Mouse (Mus musculus): ENCODE measurements around the gene Adm. TPM values are rescaled to one million over a fixed set of nuclear protein-coding genes. Genes with fewer than 3 reads are reported as not detected.
"Not testable (repeated sequence)": the region's sequence is repeated elsewhere in the genome, so short reads cannot be mapped to it uniquely, and the experiment has no call there.

The Adm gene
- polyA plus RNA-seq, 1 experiment from 2014 or later: 4.3 TPM

- Histone ChIP-seq H3K4me1 (peaks cover 29% of the 10 kb centered on the region), H3K27me3 (replicated peaks) (peaks cover 46% of the 10 kb centered on the region)
Observed at GRCm38 (mm10) chr7:110631136-110631888, 3.9 kb downstream of the Adm start.

GRCm38 (mm10) chr7:110635929-110636328 lies 8.5 kb downstream of the Adm start:
- H3K4me2 ChIP-seq (replicated peaks): no peak overlapping the region
- H3K9ac ChIP-seq: no peak overlapping the region
- no peaks in the 10 kb centered on the region for H3K36me3 ChIP-seq
- H3K4me1 ChIP-seq: peaks cover 5% of the 10 kb centered on the region; the same call in 1 of the 2 replicates
- H3K9me3 ChIP-seq: no peaks in the 10 kb centered on the region
- no peak overlapping the region for H3K4me3 ChIP-seq
- no peak overlapping the region for H3K27ac ChIP-seq
- H3K27me3 ChIP-seq (replicated peaks): peaks cover 6% of the 10 kb centered on the region
- no peak for ATAC-seq (ENCODE audit: low FRiP score, low read depth)
- 67% methylated on average over 3 of the region's 3 CpGs for WGBS

More at GRCm38 (mm10) chr7:110631136-110631888, 3.9 kb downstream of the Adm start:
- Histone ChIP-seq H3K9me3 (no peaks in the 10 kb centered on the region), H3K36me3 (no peaks in the 10 kb centered on the region), H3K4me3 (no peak overlapping the region), H3K4me2 (replicated peaks) (peak overlapping the region; percentile 74; the same call in 1 of the 2 replicates), H3K27ac (no peak overlapping the region), H3K9ac (no peak overlapping the region)
- 81% methylated on average over 16 of the region's 16 CpGs for WGBS
- no peak for ATAC-seq (ENCODE audit: low FRiP score, low read depth)

GRCm38 (mm10) chr7:110636559-110636958 lies 9.1 kb downstream of the Adm start:
- no peak overlapping the region for H3K4me3 ChIP-seq
- no peaks in the 10 kb centered on the region for H3K36me3 ChIP-seq
- no peak for ATAC-seq (ENCODE audit: low FRiP score, low read depth)
- H3K9me3 ChIP-seq: no peaks in the 10 kb centered on the region
- H3K27me3 ChIP-seq (replicated peaks): no peaks in the 10 kb centered on the region; the same call in 1 of the 2 replicates
- H3K4me1 ChIP-seq: peaks cover 5% of the 10 kb centered on the region; the same call in 1 of the 2 replicates
- no peak overlapping the region for H3K9ac ChIP-seq
- WGBS: 50% methylated on average over 1 of the region's 1 CpGs
- H3K27ac ChIP-seq: no peak overlapping the region
- no peak overlapping the region for H3K4me2 ChIP-seq (replicated peaks)

DNA sequence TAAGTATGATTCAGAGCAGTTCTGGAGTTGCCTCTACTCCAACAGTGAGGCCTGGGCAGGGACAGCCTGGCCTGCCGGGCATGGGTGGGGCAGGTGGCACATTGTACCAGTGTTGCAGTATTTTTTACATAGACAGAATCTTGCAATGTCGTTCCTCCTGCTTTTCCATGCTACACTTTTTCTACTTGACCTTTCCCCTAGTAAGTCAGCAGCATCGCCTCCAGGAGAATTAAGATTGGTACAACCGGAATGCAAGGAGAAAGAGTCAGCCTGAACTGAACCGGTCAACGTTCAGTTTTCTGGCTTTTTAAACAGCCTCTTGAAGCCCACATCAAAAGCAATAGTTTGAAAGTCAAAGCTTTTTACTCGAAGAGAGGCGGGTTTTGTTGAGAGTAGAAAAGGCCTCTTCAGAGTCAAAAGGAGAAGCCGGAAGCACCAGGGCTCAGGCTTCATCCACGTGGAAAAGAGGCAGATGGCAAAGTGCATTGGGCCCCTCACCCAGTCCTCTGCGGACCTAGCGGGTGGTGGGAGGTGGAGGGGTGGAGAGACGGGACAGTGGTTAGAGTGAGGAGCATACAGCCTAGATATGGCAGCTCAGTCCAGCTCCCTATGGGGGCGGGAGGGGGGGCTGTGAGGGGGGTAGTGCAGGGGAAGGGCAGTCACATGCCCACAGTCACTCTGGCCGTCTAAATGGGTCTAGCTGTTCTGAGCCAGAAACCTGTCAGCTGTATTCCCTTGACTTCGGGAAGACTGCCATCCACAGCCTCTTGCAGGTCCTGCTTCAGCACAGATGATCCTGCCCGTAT lies 11.0 kb downstream of the Adm start:
- Histone ChIP-seq H3K27me3 (replicated peaks) (no peaks in the 10 kb centered on the region), H3K4me1 (peaks cover 5% of the 10 kb centered on the region; the same call in 1 of the 2 replicates), H3K36me3 (no peaks in the 10 kb centered on the region), H3K9me3 (no peaks in the 10 kb centered on the region), H3K4me2 (replicated peaks) (no peak overlapping the region), H3K27ac (no peak overlapping the region), H3K4me3 (no peak overlapping the region), H3K9ac (no peak overlapping the region)
- WGBS: 42% methylated on average over 17 of the region's 17 CpGs
- no peak for ATAC-seq (ENCODE audit: low FRiP score, low read depth)

- H3K27me3 ChIP-seq (replicated peaks): no peaks in the 10 kb centered on the region
- ATAC-seq (ENCODE audit: low FRiP score, low read depth): no peak
- H3K27ac ChIP-seq: no peak overlapping the region
- H3K4me1 ChIP-seq: peaks cover 5% of the 10 kb centered on the region; the same call in 1 of the 2 replicates
- no peak overlapping the region for H3K4me3 ChIP-seq
- no peak overlapping the region for H3K9ac ChIP-seq
- no peak overlapping the region for H3K4me2 ChIP-seq (replicated peaks)
- no peaks in the 10 kb centered on the region for H3K36me3 ChIP-seq
- WGBS: 89% methylated on average over 11 of the region's 11 CpGs
- no peaks in the 10 kb centered on the region for H3K9me3 ChIP-seq
Observed at GRCm38 (mm10) chr7:110639291-110639915, 11.9 kb downstream of the Adm start.

- not testable (repeated sequence) for H3K9ac ChIP-seq; H3K27ac ChIP-seq; H3K36me3 ChIP-seq; H3K27me3 ChIP-seq (replicated peaks); H3K4me1 ChIP-seq; H3K9me3 ChIP-seq; H3K4me3 ChIP-seq; ATAC-seq (ENCODE audit: low FRiP score, low read depth); H3K4me2 ChIP-seq (replicated peaks)
- WGBS: 91% methylated on average over 3 of the region's 3 CpGs
Observed at GRCm38 (mm10) chr7:110639958-110640357, 12.5 kb downstream of the Adm start.

- H3K4me3 ChIP-seq: no peak overlapping the region
- no peaks in the 10 kb centered on the region for H3K27me3 ChIP-seq (replicated peaks)
- peaks cover 6% of the 10 kb centered on the region; the same call in 1 of the 2 replicates for H3K9me3 ChIP-seq
- H3K9ac ChIP-seq: no peak overlapping the region
- no peak overlapping the region for H3K27ac ChIP-seq
- H3K36me3 ChIP-seq: no peaks in the 10 kb centered on the region
- no peak overlapping the region for H3K4me2 ChIP-seq (replicated peaks)
- ATAC-seq (ENCODE audit: low FRiP score, low read depth): peak; percentile 68; the same call in 1 of the 2 replicates
- WGBS: 75% methylated on average over 5 of the region's 5 CpGs
- H3K4me1 ChIP-seq: no peaks in the 10 kb centered on the region
Observed at GRCm38 (mm10) chr7:110645311-110645710, 17.9 kb downstream of the Adm start.

- 84% methylated on average over 6 of the region's 6 CpGs for WGBS
- Histone ChIP-seq H3K9me3 (peaks cover 6% of the 10 kb centered on the region; the same call in 1 of the 2 replicates), H3K4me2 (replicated peaks) (no peak overlapping the region), H3K36me3 (no peaks in the 10 kb centered on the region), H3K4me1 (no peaks in the 10 kb centered on the region), H3K4me3 (no peak overlapping the region), H3K9ac (no peak overlapping the region), H3K27me3 (replicated peaks) (no peaks in the 10 kb centered on the region), H3K27ac (no peak overlapping the region)
- ATAC-seq (ENCODE audit: low FRiP score, low read depth): no peak
Observed at GRCm38 (mm10) chr7:110645859-110646258, 18.4 kb downstream of the Adm start.

DNA sequence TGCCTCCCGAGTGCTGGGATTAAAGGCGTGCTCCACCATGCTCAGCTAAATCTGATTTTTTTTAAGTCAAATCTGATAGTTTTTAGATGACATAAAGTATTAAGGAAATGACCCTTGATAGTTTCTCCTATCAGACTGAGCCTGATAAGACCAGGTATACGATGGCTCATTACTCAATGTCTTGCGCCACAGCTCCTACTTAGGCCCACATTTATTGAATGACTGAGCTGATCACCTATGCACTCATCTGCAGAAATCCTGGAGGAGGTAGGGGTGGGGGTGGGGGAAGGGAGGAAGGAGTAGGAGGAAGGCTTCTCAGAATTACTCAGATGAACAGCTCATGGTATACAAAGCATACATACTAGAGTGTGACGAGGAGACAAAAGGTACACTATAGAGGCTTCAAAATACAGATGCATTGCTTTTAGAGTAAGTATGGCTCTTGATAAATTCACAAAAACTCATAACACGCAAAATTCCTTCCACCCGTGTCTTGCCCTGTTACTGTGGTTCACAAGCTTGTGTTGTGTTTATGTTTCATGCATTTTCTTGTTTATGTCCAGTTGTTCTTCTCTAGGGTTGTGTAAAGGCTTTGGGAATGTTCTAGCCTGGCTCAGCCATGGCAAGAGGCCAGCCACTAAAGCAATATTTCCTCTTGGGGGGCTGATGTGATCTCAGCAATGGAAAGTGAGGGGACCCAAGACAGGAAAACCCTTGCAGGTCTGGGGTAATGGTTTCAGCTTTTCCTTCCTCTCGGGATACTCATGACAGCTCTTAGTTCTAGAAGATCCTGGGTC lies 19.3 kb downstream of the Adm start:
- Histone ChIP-seq H3K4me2 (replicated peaks) (no peak overlapping the region), H3K9me3 (peaks cover 6% of the 10 kb centered on the region; the same call in 1 of the 2 replicates), H3K9ac (no peak overlapping the region), H3K36me3 (no peaks in the 10 kb centered on the region), H3K4me3 (no peak overlapping the region), H3K4me1 (no peaks in the 10 kb centered on the region), H3K27ac (no peak overlapping the region), H3K27me3 (replicated peaks) (no peaks in the 10 kb centered on the region)
- WGBS: 88% methylated on average over 8 of the region's 8 CpGs
- no peak for ATAC-seq (ENCODE audit: low FRiP score, low read depth)

- no peak overlapping the region for H3K27ac ChIP-seq
- 89% methylated on average over 15 of the region's 15 CpGs for WGBS
- no peak for ATAC-seq (ENCODE audit: low FRiP score, low read depth)
Observed at GRCm38 (mm10) chr7:110647559-110648454, 20.3 kb downstream of the Adm start.

More at GRCm38 (mm10) chr7:110647559-110648454, 20.3 kb downstream of the Adm start:
- H3K4me3 ChIP-seq: no peak overlapping the region
- no peaks in the 10 kb centered on the region for H3K4me1 ChIP-seq
- H3K9me3 ChIP-seq: peaks cover 6% of the 10 kb centered on the region; the same call in 1 of the 2 replicates
- no peaks in the 10 kb centered on the region for H3K36me3 ChIP-seq
- H3K27me3 ChIP-seq (replicated peaks): no peaks in the 10 kb centered on the region
- H3K9ac ChIP-seq: no peak overlapping the region
- H3K4me2 ChIP-seq (replicated peaks): no peak overlapping the region

All from neural tube, embryonic 12.5 days (tissue).